Mouse (Mus musculus): ENCODE data around the gene Ern1. TPM values are rescaled to one million over a fixed set of nuclear protein-coding genes. Genes with fewer than 3 reads are reported as not detected.

The Ern1 gene
- polyA plus RNA-seq, 1 experiment from 2014 or later: 4.4 TPM

DNA sequence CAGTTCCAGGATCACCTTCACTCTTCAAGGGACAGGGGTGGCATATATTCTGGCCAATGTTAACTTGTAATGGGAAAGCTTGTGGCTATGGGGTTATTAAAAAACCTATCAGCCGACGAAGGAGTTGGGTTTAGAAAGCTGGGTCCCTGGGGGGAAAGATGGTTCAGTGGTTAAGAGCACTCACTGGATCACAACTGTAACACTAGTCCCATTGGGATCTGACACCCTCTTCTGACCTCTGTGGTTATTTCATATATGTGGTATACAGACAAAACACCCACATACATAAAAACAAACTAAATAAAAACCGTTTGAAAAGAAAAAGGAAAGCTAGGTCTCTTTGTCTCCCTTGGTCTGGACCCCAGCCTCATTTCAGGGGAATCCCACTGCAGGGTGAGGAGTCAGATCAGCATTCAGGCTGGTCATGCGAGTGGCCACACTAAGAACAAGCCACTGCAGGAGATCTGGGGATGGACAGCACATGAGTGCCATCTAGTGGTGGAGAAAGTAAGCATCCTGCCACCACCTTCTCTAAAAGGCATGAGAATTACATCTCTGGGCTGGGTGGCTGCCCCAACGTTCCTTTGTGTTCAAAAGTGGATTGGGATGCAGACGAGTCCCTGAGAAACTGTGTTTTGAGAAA, 96.0 kb downstream of the Ern1 start:
- 33% methylated on average over 6 of the region's 6 CpGs for WGBS (ENCODE audit: insufficient replicate concordance)
- H3K4me2 ChIP-seq: no peak overlapping the region
- H3K9ac ChIP-seq (ENCODE audit: low read depth, low read length): no peak overlapping the region
- H3K4me1 ChIP-seq (ENCODE audit: control insufficient read depth, insufficient read depth, low read length): peaks cover 5% of the 10 kb centered on the region; the same call in 1 of the 2 replicates
- H3K4me3 ChIP-seq (ENCODE audit: low read depth, low read length): no peak overlapping the region
- no peaks in the 10 kb centered on the region for H3K36me3 ChIP-seq (ENCODE audit: control insufficient read depth, insufficient read depth, low read length)
- H3K27me3 ChIP-seq (ENCODE audit: control insufficient read depth, insufficient read depth, low read length): no peaks in the 10 kb centered on the region
- peak; percentile 64; the same call in 1 of the 2 replicates for ATAC-seq (replicated peaks; ENCODE audit: insufficient number of reproducible peaks, low FRiP score, low TSS enrichment)
- no peak overlapping the region for H3K27ac ChIP-seq (ENCODE audit: low read depth, low read length)
- no peaks in the 10 kb centered on the region for H3K9me3 ChIP-seq (replicated peaks; ENCODE audit: control insufficient read depth, low read length)

DNA sequence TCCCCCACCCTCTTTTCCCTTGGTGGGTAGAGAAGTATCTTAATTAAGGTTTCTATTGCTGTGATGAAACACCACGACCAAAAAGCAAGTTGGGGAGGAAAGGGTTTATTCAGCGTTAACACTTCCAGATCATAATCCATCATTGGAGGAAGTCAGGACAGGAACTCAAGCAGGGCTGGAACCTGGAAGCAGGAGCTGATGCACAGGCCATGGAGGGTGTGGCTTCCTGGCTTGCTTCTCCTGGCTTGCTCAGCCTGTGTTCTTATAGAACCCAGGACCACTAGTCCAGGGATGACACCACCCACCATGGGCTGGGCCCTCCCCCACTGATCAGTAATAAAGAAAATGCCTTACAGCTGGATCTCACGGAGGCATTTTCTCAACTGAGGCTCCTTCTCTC, 96.9 kb downstream of the Ern1 start:
- H3K36me3 ChIP-seq (ENCODE audit: control insufficient read depth, insufficient read depth, low read length): no peaks in the 10 kb centered on the region
- peaks cover 5% of the 10 kb centered on the region; the same call in 1 of the 2 replicates for H3K4me1 ChIP-seq (ENCODE audit: control insufficient read depth, insufficient read depth, low read length)
- 48% methylated on average over 3 of the region's 3 CpGs for WGBS (ENCODE audit: insufficient replicate concordance)
- ATAC-seq (replicated peaks; ENCODE audit: insufficient number of reproducible peaks, low FRiP score, low TSS enrichment): no peak
- H3K27me3 ChIP-seq (ENCODE audit: control insufficient read depth, insufficient read depth, low read length): no peaks in the 10 kb centered on the region
- no peaks in the 10 kb centered on the region for H3K9me3 ChIP-seq (replicated peaks; ENCODE audit: control insufficient read depth, low read length)
- H3K4me3 ChIP-seq (ENCODE audit: low read depth, low read length): no peak overlapping the region
- no peak overlapping the region for H3K27ac ChIP-seq (ENCODE audit: low read depth, low read length)
- no peak overlapping the region for H3K9ac ChIP-seq (ENCODE audit: low read depth, low read length)
- H3K4me2 ChIP-seq: no peak overlapping the region

DNA sequence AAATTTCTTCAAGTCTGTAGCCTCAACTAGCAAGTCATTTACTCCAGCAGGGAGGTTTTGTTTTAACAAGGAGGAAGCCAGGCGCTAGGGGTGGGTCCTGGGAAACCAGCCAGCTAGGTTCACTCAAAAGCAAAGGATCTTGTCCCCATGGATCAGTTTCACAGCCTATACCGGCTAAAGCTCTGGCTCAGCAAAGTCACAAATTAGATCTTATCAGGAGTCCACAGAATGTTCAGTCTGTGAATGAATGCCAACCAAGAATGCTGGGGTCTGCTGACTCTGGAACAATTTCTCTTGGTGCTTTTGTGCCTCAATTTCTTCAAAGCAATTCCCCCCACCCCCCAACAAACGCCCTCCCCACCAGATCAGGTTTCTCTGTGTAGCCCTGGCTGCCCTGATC, 98.0 kb downstream of the Ern1 start:
- no peaks in the 10 kb centered on the region for H3K9me3 ChIP-seq (replicated peaks; ENCODE audit: control insufficient read depth, low read length)
- H3K27me3 ChIP-seq (ENCODE audit: control insufficient read depth, insufficient read depth, low read length): no peaks in the 10 kb centered on the region
- ATAC-seq (replicated peaks; ENCODE audit: insufficient number of reproducible peaks, low FRiP score, low TSS enrichment): no peak
- no peaks in the 10 kb centered on the region for H3K36me3 ChIP-seq (ENCODE audit: control insufficient read depth, insufficient read depth, low read length)
- H3K9ac ChIP-seq (ENCODE audit: low read depth, low read length): no peak overlapping the region
- H3K4me2 ChIP-seq: no peak overlapping the region
- H3K27ac ChIP-seq (ENCODE audit: low read depth, low read length): no peak overlapping the region
- H3K4me1 ChIP-seq (ENCODE audit: control insufficient read depth, insufficient read depth, low read length): peaks cover 5% of the 10 kb centered on the region; the same call in 1 of the 2 replicates
- 32% methylated on average over 3 of the region's 3 CpGs for WGBS (ENCODE audit: insufficient replicate concordance)
- H3K4me3 ChIP-seq (ENCODE audit: low read depth, low read length): no peak overlapping the region

DNA sequence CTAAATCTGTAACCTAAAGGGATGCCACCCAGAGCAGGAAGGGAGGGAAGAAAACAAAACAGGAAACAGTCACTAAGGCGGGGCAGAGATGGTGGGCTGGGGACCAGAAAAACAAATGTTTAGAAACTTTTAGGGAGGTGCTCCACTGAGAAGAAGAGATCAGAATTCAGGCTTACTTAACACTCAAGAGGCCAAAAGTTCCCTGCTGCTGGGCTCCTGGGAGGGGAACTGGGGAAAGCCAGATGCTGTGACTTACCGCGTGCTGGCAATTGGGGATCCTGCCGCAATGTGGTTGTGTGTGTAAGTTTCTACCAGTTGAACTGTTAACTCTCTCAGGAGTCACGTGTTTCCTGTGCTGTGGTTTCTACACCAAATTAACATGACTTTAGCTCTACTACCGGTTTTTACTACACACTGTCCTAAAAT, 99.8 kb downstream of the Ern1 start, which contains the start of gene Icam2:
Gene Icam2, minus strand, starts transcription at position 285 of the 426 bp plus-strand sequence.
- Histone ChIP-seq H3K9ac (ENCODE audit: low read depth, low read length) (no peak within 1 kb of the TSS), H3K27me3 (ENCODE audit: control insufficient read depth, insufficient read depth, low read length) (no peaks in the 10 kb centered on the region), H3K4me3 (ENCODE audit: low read depth, low read length) (no peak within 1 kb of the TSS), H3K4me1 (ENCODE audit: control insufficient read depth, insufficient read depth, low read length) (peaks cover 11% of the 10 kb centered on the region; the same call in 1 of the 2 replicates), H3K4me2 (no peak within 1 kb of the TSS), H3K27ac (ENCODE audit: low read depth, low read length) (no peak within 1 kb of the TSS), H3K9me3 (replicated peaks; ENCODE audit: control insufficient read depth, low read length) (no peaks in the 10 kb centered on the region), H3K36me3 (ENCODE audit: control insufficient read depth, insufficient read depth, low read length) (no peaks in the 10 kb centered on the region)
- WGBS (ENCODE audit: insufficient replicate concordance): 64% methylated on average over 6 of the region's 6 CpGs
- ATAC-seq (replicated peaks; ENCODE audit: insufficient number of reproducible peaks, low FRiP score, low TSS enrichment): no peak

DNA sequence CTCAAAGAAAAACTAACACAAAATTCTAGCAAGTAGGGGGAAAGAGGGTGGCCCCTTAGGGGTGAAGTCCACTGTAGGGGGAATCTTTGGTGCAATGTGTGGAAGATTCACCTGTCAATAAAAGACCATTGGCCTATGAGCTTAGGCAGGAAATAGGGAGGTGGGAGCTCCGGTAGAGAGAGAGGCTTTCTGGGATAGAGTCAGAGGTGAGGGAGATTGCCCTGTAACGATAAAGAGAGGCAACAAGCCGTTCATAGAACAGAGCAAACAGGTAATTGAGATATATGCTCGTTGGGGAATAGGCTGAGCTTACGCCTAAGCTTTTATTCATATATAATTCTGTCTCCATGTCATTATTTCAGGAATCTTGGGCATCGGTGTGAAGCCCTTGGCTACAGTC, 100.6 kb downstream of the Ern1 start:
- H3K27ac ChIP-seq (ENCODE audit: low read depth, low read length): no peak overlapping the region
- WGBS (ENCODE audit: insufficient replicate concordance): 79% methylated on average over 6 of the region's 6 CpGs

DNA sequence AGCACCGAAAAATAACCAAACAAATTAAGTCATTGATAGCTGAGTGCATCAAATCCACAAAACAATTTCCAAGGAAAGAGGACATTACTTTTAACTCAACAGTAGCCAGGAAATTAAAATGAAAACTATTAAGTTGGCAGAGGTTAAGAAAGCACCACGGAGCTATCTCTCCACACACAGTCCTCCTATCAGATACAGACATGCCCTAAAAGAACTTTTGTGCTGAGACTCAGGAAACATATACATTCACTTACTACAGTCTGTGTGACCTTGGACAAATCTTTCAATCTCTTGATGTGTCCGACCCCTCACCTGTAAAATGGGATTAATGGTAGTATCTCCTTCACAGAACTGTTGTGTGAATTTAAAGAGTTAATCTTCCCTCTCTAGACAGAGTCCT, 101.2 kb downstream of the Ern1 start:
- Histone ChIP-seq H3K9ac (ENCODE audit: low read depth, low read length) (no peak overlapping the region), H3K27me3 (ENCODE audit: control insufficient read depth, insufficient read depth, low read length) (no peaks in the 10 kb centered on the region), H3K27ac (ENCODE audit: low read depth, low read length) (no peak overlapping the region), H3K4me2 (no peak overlapping the region), H3K36me3 (ENCODE audit: control insufficient read depth, insufficient read depth, low read length) (no peaks in the 10 kb centered on the region), H3K9me3 (replicated peaks; ENCODE audit: control insufficient read depth, low read length) (no peaks in the 10 kb centered on the region), H3K4me3 (ENCODE audit: low read depth, low read length) (no peak overlapping the region), H3K4me1 (ENCODE audit: control insufficient read depth, insufficient read depth, low read length) (peaks cover 11% of the 10 kb centered on the region; the same call in 1 of the 2 replicates)
- 83% methylated on average over 3 of the region's 3 CpGs for WGBS (ENCODE audit: insufficient replicate concordance)
- no peak for ATAC-seq (replicated peaks; ENCODE audit: insufficient number of reproducible peaks, low FRiP score, low TSS enrichment)

More for the DNA sequence above, 100.6 kb downstream of the Ern1 start:
- no peaks in the 10 kb centered on the region for H3K36me3 ChIP-seq (ENCODE audit: control insufficient read depth, insufficient read depth, low read length)
- H3K4me3 ChIP-seq (ENCODE audit: low read depth, low read length): no peak overlapping the region
- ATAC-seq (replicated peaks; ENCODE audit: insufficient number of reproducible peaks, low FRiP score, low TSS enrichment): no peak
- H3K4me1 ChIP-seq (ENCODE audit: control insufficient read depth, insufficient read depth, low read length): peaks cover 11% of the 10 kb centered on the region; the same call in 1 of the 2 replicates
- no peaks in the 10 kb centered on the region for H3K9me3 ChIP-seq (replicated peaks; ENCODE audit: control insufficient read depth, low read length)
- no peaks in the 10 kb centered on the region for H3K27me3 ChIP-seq (ENCODE audit: control insufficient read depth, insufficient read depth, low read length)
- H3K9ac ChIP-seq (ENCODE audit: low read depth, low read length): no peak overlapping the region
- H3K4me2 ChIP-seq: no peak overlapping the region

DNA sequence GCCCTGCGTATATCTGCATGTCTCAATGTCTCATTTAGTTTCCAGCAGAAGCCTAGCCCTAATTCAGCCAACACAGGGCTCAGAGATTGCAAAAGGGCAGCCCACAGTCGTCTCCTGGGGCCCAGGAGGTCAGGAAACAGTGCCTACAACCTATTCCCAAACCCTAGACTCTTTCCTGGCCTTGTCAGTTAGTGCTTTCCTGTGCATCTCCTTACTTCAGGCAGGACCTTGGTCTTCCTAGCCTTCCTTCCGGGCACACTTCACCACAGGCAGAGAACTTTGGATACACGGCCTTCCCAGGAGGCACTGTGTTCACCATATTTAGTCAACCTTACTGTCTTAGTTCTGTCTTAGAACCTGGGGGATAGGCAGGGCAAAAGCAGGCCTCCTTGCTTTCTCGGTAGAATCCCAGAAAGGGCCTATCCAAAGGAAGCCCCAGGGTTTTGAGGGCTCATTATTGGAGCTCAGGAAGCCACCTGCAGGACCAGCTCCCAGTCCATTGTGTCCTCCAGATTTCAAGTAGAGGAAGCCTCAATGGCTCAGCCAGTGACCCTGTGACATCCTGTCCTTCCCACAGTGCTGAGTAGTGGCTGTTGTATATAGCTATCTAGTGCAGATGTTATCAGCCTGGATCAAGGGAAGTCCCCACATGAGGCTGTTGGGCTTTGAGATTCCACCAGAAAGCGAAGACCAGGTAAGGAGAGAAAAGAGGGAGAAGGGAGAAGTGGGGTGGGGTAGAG, 104.4 kb downstream of the Ern1 start:
- H3K4me1 ChIP-seq (ENCODE audit: control insufficient read depth, insufficient read depth, low read length): peaks cover 6% of the 10 kb centered on the region; the same call in 1 of the 2 replicates
- no peaks in the 10 kb centered on the region for H3K27me3 ChIP-seq (ENCODE audit: control insufficient read depth, insufficient read depth, low read length)
- WGBS (ENCODE audit: insufficient replicate concordance): 51% methylated on average over 6 of the region's 6 CpGs
- H3K27ac ChIP-seq (ENCODE audit: low read depth, low read length): peak overlapping the region; percentile 92
- no peak overlapping the region for H3K9ac ChIP-seq (ENCODE audit: low read depth, low read length)
- H3K36me3 ChIP-seq (ENCODE audit: control insufficient read depth, insufficient read depth, low read length): no peaks in the 10 kb centered on the region
- peak overlapping the region; percentile 54; the same call in 1 of the 2 replicates for H3K4me2 ChIP-seq
- H3K9me3 ChIP-seq (replicated peaks; ENCODE audit: control insufficient read depth, low read length): no peaks in the 10 kb centered on the region
- H3K4me3 ChIP-seq (ENCODE audit: low read depth, low read length): no peak overlapping the region
- ATAC-seq (replicated peaks; ENCODE audit: insufficient number of reproducible peaks, low FRiP score, low TSS enrichment): no peak

DNA sequence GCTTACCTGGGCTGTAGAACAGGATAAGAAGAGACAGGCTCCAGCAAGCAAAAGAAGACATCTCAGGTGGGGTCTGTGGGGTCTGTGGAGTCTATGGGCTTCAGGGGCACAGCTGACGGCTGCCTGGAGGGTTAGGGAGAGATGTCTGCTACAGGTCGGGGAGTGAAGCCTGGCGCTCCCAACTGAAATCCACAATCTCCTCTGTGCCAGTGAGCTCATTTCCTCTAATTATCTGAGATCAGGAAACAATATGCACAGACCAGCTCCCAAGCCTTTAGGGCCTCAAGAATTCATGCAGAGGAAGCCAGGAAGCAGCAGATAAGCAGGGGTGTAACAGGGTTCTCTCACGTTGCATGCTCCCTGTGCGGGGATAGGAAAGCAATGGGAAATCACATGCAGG, 105.2 kb downstream of the Ern1 start:
- H3K4me1 ChIP-seq (ENCODE audit: control insufficient read depth, insufficient read depth, low read length): peaks cover 6% of the 10 kb centered on the region; the same call in 1 of the 2 replicates
- H3K27ac ChIP-seq (ENCODE audit: low read depth, low read length): peak overlapping the region; percentile 92
- ATAC-seq (replicated peaks; ENCODE audit: insufficient number of reproducible peaks, low FRiP score, low TSS enrichment): peak; percentile 67
- peak overlapping the region; percentile 54 for H3K4me2 ChIP-seq
- H3K36me3 ChIP-seq (ENCODE audit: control insufficient read depth, insufficient read depth, low read length): no peaks in the 10 kb centered on the region
- no peaks in the 10 kb centered on the region for H3K27me3 ChIP-seq (ENCODE audit: control insufficient read depth, insufficient read depth, low read length)
- peak overlapping the region; percentile 70 for H3K9ac ChIP-seq (ENCODE audit: low read depth, low read length)
- peak overlapping the region; percentile 36 for H3K4me3 ChIP-seq (ENCODE audit: low read depth, low read length)
- WGBS (ENCODE audit: insufficient replicate concordance): 44% methylated on average over 5 of the region's 5 CpGs
- no peaks in the 10 kb centered on the region for H3K9me3 ChIP-seq (replicated peaks; ENCODE audit: control insufficient read depth, low read length)
